Mouse (Mus musculus): ENCODE data around the gene Armc10. TPM values are rescaled to one million over a fixed set of nuclear protein-coding genes. Genes with fewer than 3 reads are reported as not detected.

Gene Armc10
- polyA plus RNA-seq, 1 experiment from 2014 or later = 40.5 TPM

DNA sequence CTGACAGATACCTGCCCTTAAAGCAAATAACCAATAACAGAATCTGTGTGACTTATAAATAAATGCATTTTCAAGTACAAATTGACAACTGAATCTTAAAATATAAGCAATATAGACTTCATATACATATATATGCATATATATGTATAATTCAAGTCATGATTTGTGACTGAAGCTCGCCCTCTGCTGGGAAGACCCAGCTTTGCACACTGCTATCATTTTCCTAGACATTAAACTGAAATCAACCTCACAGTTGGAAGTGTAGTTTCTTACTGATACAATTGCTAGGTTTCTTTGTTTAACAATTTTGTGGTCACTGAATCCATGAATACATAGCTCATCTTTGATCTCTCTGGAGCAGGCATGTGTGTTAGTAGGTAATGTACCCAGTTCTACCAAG lies 4.7 kb upstream of the Armc10 start:
- 3% methylated on average over 1 of the region's 1 CpGs for WGBS
- H3K27me3 ChIP-seq (replicated peaks; ENCODE audit: control insufficient read depth, insufficient read depth, low read length) = no peaks in the 10 kb centered on the region
- H3K9me3 ChIP-seq (ENCODE audit: control insufficient read depth, low read length) = no peaks in the 10 kb centered on the region
- no peaks in the 10 kb centered on the region for H3K36me3 ChIP-seq (ENCODE audit: control insufficient read depth, insufficient read depth, low read length)
- no peak overlapping the region for H3K4me3 ChIP-seq (ENCODE audit: low read length)
- H3K4me2 ChIP-seq (ENCODE audit: low read length) = no peak overlapping the region
- H3K9ac ChIP-seq (ENCODE audit: low read depth, low read length) = no peak overlapping the region
- no peak for ATAC-seq
- peaks cover 3% of the 10 kb centered on the region; the same call in 1 of the 2 replicates for H3K4me1 ChIP-seq (ENCODE audit: control insufficient read depth, insufficient read depth, low read depth, low read length)
- H3K27ac ChIP-seq (ENCODE audit: low read depth, low read length) = no peak overlapping the region

DNA sequence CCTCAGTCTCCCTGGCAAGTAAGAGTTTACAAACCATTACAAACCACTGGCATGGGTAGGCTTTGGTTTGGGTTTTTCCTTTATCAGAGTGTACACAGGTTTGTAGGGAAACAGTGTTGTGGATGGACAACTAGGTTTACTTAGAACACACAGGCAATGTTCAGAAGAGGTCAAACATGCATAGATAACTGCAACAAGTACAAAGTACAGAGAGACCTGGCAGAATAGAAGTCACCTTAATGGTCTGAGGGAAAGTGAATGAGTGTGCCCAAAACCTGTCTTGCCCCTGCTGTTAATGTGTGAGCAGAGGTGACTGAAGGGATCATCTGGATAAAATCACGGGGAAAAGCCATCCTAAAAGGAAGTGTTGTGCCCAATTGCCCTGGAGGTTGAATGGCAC lies 2.0 kb upstream of the Armc10 start:
- Histone ChIP-seq H3K4me1 (ENCODE audit: control insufficient read depth, insufficient read depth, low read depth, low read length) (peaks cover 14% of the 10 kb centered on the region), H3K4me2 (ENCODE audit: low read length) (no peak overlapping the region), H3K9me3 (ENCODE audit: control insufficient read depth, low read length) (no peaks in the 10 kb centered on the region), H3K27me3 (replicated peaks; ENCODE audit: control insufficient read depth, insufficient read depth, low read length) (no peaks in the 10 kb centered on the region), H3K27ac (ENCODE audit: low read depth, low read length) (no peak overlapping the region), H3K4me3 (ENCODE audit: low read length) (no peak overlapping the region), H3K9ac (ENCODE audit: low read depth, low read length) (no peak overlapping the region), H3K36me3 (ENCODE audit: control insufficient read depth, insufficient read depth, low read length) (no peaks in the 10 kb centered on the region)
- WGBS = 50% methylated on average over 1 of the region's 1 CpGs
- ATAC-seq = no peak

DNA sequence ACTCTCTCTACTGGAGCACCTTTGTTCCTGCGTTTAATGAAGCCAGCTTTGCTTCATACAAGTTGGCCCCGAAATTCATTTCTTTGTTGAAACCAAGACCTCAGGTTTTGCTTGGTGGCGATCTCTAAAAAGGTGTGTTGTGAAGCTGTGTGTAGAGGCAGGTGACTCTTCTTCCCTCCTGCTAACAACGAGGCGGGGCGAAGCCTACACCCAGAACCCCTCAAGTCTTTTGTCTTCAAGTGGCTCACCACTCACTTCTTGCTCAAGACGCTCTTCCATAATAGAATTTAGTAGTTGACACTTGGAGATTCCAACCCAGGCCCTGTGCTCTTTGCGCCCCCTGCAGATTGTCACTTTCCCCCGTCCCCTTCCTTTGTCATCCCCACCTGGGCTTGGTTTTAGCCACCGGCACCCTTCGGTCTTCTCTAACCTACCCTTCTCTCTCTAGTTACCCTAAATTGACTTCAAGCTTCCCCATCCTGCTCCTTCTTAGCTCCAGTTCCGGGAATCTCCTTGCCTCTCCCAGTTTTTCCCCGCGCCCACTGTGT lies 648 bp upstream of the Armc10 start:
- peak overlapping the region; percentile 79 for H3K4me2 ChIP-seq (ENCODE audit: low read length)
- H3K9me3 ChIP-seq (ENCODE audit: control insufficient read depth, low read length) = no peaks in the 10 kb centered on the region
- no peaks in the 10 kb centered on the region for H3K27me3 ChIP-seq (replicated peaks; ENCODE audit: control insufficient read depth, insufficient read depth, low read length)
- ATAC-seq = no peak; the same call in 1 of the 2 replicates
- H3K4me3 ChIP-seq (ENCODE audit: low read length) = peak overlapping the region; percentile 91
- peaks cover 14% of the 10 kb centered on the region for H3K4me1 ChIP-seq (ENCODE audit: control insufficient read depth, insufficient read depth, low read depth, low read length)
- H3K27ac ChIP-seq (ENCODE audit: low read depth, low read length) = peak overlapping the region; percentile 77
- 14% methylated on average over 14 of the region's 14 CpGs for WGBS
- H3K9ac ChIP-seq (ENCODE audit: low read depth, low read length) = peak overlapping the region; percentile 58
- H3K36me3 ChIP-seq (ENCODE audit: control insufficient read depth, insufficient read depth, low read length) = no peaks in the 10 kb centered on the region

DNA sequence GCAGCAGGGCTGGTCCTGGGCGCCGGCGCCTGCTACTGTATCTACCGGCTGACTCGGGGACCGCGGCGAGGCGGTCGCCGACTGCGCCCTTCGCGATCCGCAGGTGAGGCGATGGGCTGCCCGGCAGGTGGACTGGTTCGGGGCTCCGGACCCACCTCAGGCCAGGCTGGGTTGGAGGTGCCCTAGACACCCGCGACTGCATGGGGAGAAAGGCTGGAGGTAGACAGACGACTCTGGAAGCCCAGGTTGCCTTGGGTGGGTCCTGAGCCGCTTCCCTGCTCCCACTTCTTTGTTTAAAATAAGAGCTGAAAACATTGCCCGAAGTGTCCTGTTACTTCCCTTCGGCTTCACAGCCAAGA lies 499 bp downstream of the Armc10 start:
- peaks cover 7% of the 10 kb centered on the region for H3K36me3 ChIP-seq (ENCODE audit: control insufficient read depth, insufficient read depth, low read length)
- 0% methylated on average over 25 of the region's 25 CpGs for WGBS
- H3K9ac ChIP-seq (ENCODE audit: low read depth, low read length) = peak overlapping the region; percentile 91
- no peaks in the 10 kb centered on the region for H3K9me3 ChIP-seq (ENCODE audit: control insufficient read depth, low read length)
- peak overlapping the region; percentile 86 for H3K27ac ChIP-seq (ENCODE audit: low read depth, low read length)
- H3K4me2 ChIP-seq (ENCODE audit: low read length) = peak overlapping the region; percentile 79
- peaks cover 14% of the 10 kb centered on the region for H3K4me1 ChIP-seq (ENCODE audit: control insufficient read depth, insufficient read depth, low read depth, low read length)
- H3K4me3 ChIP-seq (ENCODE audit: low read length) = peak overlapping the region; percentile 91
- ATAC-seq = no peak
- H3K27me3 ChIP-seq (replicated peaks; ENCODE audit: control insufficient read depth, insufficient read depth, low read length) = no peaks in the 10 kb centered on the region

DNA sequence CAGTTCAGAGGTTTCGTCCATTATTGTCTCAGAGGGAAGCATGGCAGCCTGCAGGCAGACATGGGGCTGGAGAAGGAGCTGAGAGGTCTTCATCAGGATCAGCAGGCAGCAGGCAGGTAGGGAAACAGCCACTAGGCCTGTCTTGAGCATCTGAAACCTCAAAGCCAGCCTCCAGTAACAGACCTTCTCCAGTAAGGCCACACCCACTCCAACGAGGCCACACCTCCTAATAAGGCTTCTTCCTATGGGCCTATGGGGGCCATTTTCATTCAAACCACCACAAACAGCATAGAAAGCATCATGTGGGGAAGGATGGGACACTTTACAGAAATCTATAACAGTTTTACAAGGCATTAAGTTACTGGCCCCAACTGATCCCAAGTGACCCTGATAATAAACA lies 5.1 kb downstream of the Armc10 start:
- no peak for ATAC-seq
- no peak overlapping the region for H3K4me3 ChIP-seq (ENCODE audit: low read length)
- no peaks in the 10 kb centered on the region for H3K27me3 ChIP-seq (replicated peaks; ENCODE audit: control insufficient read depth, insufficient read depth, low read length)
- H3K9me3 ChIP-seq (ENCODE audit: control insufficient read depth, low read length) = no peaks in the 10 kb centered on the region
- H3K36me3 ChIP-seq (ENCODE audit: control insufficient read depth, insufficient read depth, low read length) = peaks cover 22% of the 10 kb centered on the region
- no peak overlapping the region for H3K27ac ChIP-seq (ENCODE audit: low read depth, low read length)
- no peak overlapping the region for H3K4me2 ChIP-seq (ENCODE audit: low read length)
- WGBS = 82% methylated on average over 2 of the region's 2 CpGs
- no peak overlapping the region for H3K9ac ChIP-seq (ENCODE audit: low read depth, low read length)
- peaks cover 11% of the 10 kb centered on the region for H3K4me1 ChIP-seq (ENCODE audit: control insufficient read depth, insufficient read depth, low read depth, low read length)

DNA sequence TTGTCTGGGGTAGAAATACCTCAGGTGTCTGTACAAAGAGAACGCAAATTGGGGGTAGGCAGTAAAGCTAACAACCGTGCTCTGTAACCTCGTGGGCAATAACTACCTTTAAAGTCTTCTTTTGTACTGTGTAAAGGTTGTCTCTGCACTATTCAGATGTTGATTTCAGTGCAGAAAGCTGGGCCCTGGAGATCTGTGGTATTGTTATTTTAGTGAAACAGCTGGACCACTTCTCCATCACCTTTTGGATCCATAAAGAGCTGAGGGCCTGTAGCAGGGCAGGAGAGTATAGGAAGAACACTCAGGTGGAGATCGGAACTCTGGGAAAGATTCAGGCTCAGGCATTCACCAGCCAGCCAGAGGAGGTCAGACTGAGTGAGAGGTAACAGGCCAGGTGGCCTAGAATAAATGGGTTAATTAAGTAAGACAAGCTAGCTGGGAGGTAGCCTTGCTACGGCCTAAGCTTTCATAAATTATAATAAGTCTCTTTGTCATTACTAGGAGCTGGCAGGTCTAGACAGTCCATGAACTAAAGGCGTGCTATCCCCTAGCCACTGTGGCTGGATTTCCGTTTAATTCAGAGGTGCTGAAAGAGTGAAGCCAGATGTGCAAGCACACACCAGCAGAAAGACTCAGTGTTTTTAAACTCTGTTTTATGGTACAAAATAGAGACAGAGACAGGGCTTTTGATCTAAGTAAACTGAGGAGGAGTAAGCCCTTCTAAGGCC lies 6.4 kb downstream of the Armc10 start:
- no peak overlapping the region for H3K4me2 ChIP-seq (ENCODE audit: low read length)
- H3K27ac ChIP-seq (ENCODE audit: low read depth, low read length) = no peak overlapping the region
- no peak for ATAC-seq
- peaks cover 5% of the 10 kb centered on the region for H3K4me1 ChIP-seq (ENCODE audit: control insufficient read depth, insufficient read depth, low read depth, low read length)
- H3K9me3 ChIP-seq (ENCODE audit: control insufficient read depth, low read length) = no peaks in the 10 kb centered on the region
- H3K36me3 ChIP-seq (ENCODE audit: control insufficient read depth, insufficient read depth, low read length) = peaks cover 25% of the 10 kb centered on the region
- no peak overlapping the region for H3K4me3 ChIP-seq (ENCODE audit: low read length)
- H3K9ac ChIP-seq (ENCODE audit: low read depth, low read length) = no peak overlapping the region
- H3K27me3 ChIP-seq (replicated peaks; ENCODE audit: control insufficient read depth, insufficient read depth, low read length) = no peaks in the 10 kb centered on the region
- WGBS = 88% methylated on average over 7 of the region's 7 CpGs

DNA sequence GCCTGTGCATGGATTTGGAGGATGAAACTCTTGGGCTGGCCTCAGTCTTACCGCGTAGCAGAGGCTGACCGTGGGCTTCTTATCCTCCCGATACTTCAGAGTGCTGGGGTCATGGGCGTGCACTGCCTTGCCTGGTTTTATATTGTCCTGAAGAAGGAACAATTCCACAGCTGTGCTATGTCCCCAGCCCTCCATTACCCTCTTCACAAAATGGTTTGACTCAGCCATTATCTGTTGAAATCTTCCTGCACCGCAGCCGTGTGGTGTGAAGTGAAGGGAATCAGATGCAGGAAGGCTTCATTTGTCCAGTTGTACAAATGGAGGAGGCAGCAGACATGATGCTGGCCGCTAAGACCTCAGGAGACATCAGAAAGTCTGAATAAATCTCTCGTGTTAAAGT lies 11.3 kb downstream of the Armc10 start:
- WGBS = 94% methylated on average over 9 of the region's 9 CpGs
- H3K4me1 ChIP-seq (ENCODE audit: control insufficient read depth, insufficient read depth, low read depth, low read length) = no peaks in the 10 kb centered on the region
- no peak overlapping the region for H3K4me2 ChIP-seq (ENCODE audit: low read length)
- H3K9me3 ChIP-seq (ENCODE audit: control insufficient read depth, low read length) = no peaks in the 10 kb centered on the region
- no peak overlapping the region for H3K27ac ChIP-seq (ENCODE audit: low read depth, low read length)
- no peak overlapping the region for H3K9ac ChIP-seq (ENCODE audit: low read depth, low read length)
- H3K27me3 ChIP-seq (replicated peaks; ENCODE audit: control insufficient read depth, insufficient read depth, low read length) = no peaks in the 10 kb centered on the region
- H3K4me3 ChIP-seq (ENCODE audit: low read length) = no peak overlapping the region
- no peak for ATAC-seq
- peaks cover 35% of the 10 kb centered on the region for H3K36me3 ChIP-seq (ENCODE audit: control insufficient read depth, insufficient read depth, low read length)

DNA sequence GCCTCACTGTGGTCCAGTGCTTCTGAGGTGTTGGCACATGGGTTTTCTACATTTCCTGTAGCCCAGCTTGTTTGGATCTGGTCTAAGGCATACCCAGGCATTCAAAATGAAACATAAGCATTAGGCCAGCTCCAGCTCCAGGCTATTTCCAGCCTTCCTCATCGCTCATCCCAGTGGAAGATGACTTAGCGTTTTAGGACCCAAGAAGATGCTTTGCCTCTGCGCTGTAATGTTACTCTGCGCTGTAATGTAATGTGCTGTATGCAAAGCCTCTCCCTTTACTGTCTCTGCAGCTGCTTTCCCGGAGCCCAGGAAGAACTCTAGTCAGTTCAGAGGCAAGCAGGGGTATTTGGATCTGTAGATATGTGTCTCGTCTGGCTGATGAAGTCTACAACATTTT lies 12.4 kb downstream of the Armc10 start:
- WGBS = 77% methylated on average over 6 of the region's 6 CpGs
- Histone ChIP-seq H3K9me3 (ENCODE audit: control insufficient read depth, low read length) (no peaks in the 10 kb centered on the region), H3K9ac (ENCODE audit: low read depth, low read length) (no peak overlapping the region), H3K4me1 (ENCODE audit: control insufficient read depth, insufficient read depth, low read depth, low read length) (no peaks in the 10 kb centered on the region), H3K27ac (ENCODE audit: low read depth, low read length) (no peak overlapping the region), H3K36me3 (ENCODE audit: control insufficient read depth, insufficient read depth, low read length) (peaks cover 33% of the 10 kb centered on the region), H3K4me2 (ENCODE audit: low read length) (no peak overlapping the region), H3K4me3 (ENCODE audit: low read length) (no peak overlapping the region), H3K27me3 (replicated peaks; ENCODE audit: control insufficient read depth, insufficient read depth, low read length) (no peaks in the 10 kb centered on the region)
- no peak for ATAC-seq

DNA sequence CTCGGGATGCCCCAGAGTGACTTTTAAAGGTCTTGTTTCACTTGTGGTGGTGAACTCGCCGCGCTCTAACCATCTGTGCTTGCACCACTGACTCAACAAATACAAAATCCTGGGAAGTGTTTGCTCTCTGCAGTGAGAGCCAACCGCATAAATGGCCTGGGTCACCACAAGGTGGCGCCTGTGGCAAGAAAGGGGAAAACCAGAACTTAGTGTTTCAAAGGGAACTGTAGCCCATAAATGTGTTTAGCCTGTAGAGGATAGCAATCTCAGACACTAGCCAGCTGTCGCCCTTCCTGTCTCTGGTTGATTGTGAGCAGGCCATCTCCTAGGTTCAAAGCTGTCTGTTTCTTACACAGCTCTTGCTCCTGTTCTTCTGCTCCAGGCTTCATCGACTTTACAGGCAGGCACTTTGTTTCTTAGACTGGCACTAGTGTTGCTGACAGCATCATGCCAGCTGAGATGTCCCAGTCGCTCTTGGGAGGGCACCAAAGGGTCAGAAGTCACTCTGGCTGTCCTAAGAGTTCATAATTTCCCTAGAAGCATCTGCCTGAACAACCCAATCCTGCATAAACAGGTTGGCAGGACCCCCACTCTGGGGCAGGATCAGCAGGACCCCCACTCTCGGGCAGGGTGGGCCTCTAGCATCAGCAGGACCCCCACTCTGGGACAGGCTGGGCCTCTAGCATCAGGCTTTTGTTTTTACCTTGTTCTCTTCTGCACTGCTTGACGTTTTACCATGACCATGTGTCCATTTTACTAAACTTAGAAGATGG lies 13.2 kb downstream of the Armc10 start:
- peak; percentile 85 for ATAC-seq
- H3K27ac ChIP-seq (ENCODE audit: low read depth, low read length) = no peak overlapping the region
- peaks cover 31% of the 10 kb centered on the region for H3K36me3 ChIP-seq (ENCODE audit: control insufficient read depth, insufficient read depth, low read length)
- WGBS = 48% methylated on average over 11 of the region's 11 CpGs
- no peak overlapping the region for H3K4me3 ChIP-seq (ENCODE audit: low read length)
- H3K9me3 ChIP-seq (ENCODE audit: control insufficient read depth, low read length) = no peaks in the 10 kb centered on the region
- no peaks in the 10 kb centered on the region for H3K4me1 ChIP-seq (ENCODE audit: control insufficient read depth, insufficient read depth, low read depth, low read length)
- H3K4me2 ChIP-seq (ENCODE audit: low read length) = no peak overlapping the region
- no peak overlapping the region for H3K9ac ChIP-seq (ENCODE audit: low read depth, low read length)
- H3K27me3 ChIP-seq (replicated peaks; ENCODE audit: control insufficient read depth, insufficient read depth, low read length) = no peaks in the 10 kb centered on the region

All from hindbrain, embryonic 16.5 days (tissue).